20 mouse cellular contexts compared by ENCODE assay signal in genomic region chr3:126777101-126777500, GRCm38 (mm10).
DNase-seq lines count a peak whose midpoint lies in the region.
"Had no signal": no experiment of that assay in that cellular context is flagged by ENCODE, and none has a peak within 500 bp of the region (broad histone marks: within the 10 kb centered on the region; RNA-seq: fewer than 3 reads in every experiment).

No protein-coding gene starts in this region.

- peak; percentile 26 to 67 for DNase-seq in adrenal gland, adult (ENCODE audit: inconsistent age in 2 of 2, low spot score in 1 of 2)
- DNase-seq in adrenal gland, postnatal 25 days = no peak
- DNase-seq in adrenal gland, adult 2 months = peak; percentile 54
- DNase-seq in adrenal gland, postnatal 36 days = no peak
- DNase-seq in adrenal gland, adult 8-10 months = peak; percentile 10
- DNase-seq in adrenal gland, postnatal 4 days (ENCODE audit: low spot score in 2 of 2) = no peak
- DNase-seq in adrenal gland, postnatal 14 days = peak; percentile 10
- no peak for DNase-seq in adrenal gland, adult 18-20 months (ENCODE audit: low spot score in 2 of 2)
- DNase-seq: adrenal gland, postnatal 10 days; B cell, adult 2 months; cerebellum, adult 11 months; cerebellum, adult 11-12 months; cerebellum, adult 18-20 months; cerebellum, adult 2 months; cerebellum, adult 8-10 months; cerebellum, adult 9-10 months; cerebellum, adult 9-11 months; cerebellum, postnatal 10 days; cerebellum, postnatal 14 days; cerebellum, postnatal 25 days had no signal

Comparison
In these comparisons a context has a peak if more than half of its experiments do, and no peak if none do; other contexts are left out.
1. DNase-seq: peak in adrenal gland, adult (2 of 2), adrenal gland, adult 2 months (single experiment), adrenal gland, adult 8-10 months (single experiment) and adrenal gland, postnatal 14 days (single experiment); none in adrenal gland, postnatal 25 days (single experiment), adrenal gland, postnatal 36 days (0 of 2), adrenal gland, postnatal 4 days (0 of 2) and adrenal gland, adult 18-20 months (0 of 2).